Mouse (Mus musculus) right cerebral cortex, postnatal 25 days (tissue): ENCODE data around the gene Hist1h2ba.

ENCODE experiments used
- DNase-seq: peaks from one replicate; pipeline ENCODE4 v3.0.0; 2022

The Hist1h2ba gene

GRCm38 (mm10) chr13:23933421-23934210 is at the start of gene Hist1h2ba:
TSS of gene Hist1h2ba (minus strand) at chr13:23934156.
- no peak for DNase-seq

DNA sequence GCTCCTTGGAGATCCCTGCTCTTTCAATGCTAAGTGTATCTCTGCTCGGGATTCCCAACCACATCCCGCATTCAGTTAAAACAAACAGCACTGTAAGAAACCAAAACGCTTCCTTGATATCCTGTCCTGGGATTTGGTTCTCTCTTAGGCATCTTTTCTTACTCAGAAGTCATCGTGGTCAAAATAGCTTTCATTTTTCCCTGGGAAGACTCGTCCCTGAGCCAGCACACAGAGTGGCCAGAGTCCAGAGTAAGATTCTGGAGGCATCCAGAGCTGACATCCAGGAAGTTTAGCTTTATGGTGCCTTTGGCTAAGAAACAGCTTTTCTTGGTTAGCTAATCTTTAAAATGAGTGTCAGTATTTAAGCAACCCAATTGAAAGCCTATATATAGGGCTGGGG is 38.3 kb upstream of the Hist1h2ba start:
- DNase-seq = no peak

- no peak for DNase-seq
Measured at GRCm38 (mm10) chr13:23971870-23972269, 37.9 kb upstream of the Hist1h2ba start.

DNA sequence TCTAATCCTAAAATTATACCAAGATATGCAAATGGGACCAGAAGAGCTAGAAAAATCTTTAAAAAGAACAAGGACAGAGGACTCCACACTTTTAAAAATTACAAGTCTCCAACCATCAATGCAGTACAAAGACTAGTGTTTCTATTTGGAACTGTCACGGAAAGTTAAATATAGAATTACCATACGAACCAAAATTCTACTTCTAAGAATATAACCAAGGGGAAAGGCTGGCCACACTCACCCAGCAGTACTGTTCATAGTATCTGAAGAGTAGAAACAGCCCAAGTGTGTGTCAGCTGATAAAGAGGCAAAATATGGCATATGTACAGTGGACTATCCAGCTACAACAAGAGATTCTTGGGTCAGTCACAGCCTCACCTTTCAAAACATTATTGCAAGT is 31.0 kb upstream of the Hist1h2ba start:
- no peak for DNase-seq

DNA sequence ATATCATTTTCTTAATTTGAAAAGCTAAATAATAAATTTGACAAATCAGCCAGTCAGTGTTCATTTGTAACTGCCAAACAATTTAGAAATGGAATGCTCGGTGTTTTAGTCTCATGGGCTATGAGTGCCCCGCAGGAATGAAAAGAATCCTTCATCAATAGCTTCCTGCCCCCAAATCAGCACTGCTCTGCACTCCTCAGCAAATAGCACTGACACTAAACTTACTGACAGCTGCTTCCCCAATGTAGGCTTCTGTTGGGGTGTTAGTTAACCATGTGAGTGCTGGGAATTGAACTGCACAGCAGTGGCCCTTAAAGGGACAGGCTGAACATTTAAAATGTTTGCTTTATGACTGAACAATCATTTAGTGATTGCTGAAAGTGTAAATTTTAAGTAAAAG is 25.8 kb upstream of the Hist1h2ba start:
- DNase-seq = no peak

DNA sequence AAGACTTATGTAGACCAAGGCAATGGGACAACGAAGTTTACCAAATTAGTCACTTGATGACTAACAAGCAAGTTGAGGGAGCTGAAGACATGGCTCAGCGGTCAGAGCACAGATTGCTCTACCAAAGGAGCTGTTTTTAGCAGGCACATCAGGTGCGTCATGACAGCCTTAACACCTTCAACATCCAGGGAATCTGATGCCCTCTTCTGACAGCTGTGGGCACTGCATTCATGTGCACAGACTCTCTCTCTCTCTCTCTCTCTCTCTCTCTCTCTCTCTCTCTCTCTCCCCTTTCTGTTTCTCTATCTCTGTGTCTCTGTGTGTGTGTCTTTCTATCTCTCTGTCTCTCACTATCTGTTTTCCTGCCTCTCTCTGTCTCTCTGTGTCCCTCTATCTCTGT is 17.0 kb upstream of the Hist1h2ba start:
- DNase-seq = no peak

- no peak for DNase-seq
Measured at GRCm38 (mm10) chr13:23949484-23950246, 15.7 kb upstream of the Hist1h2ba start.

DNA sequence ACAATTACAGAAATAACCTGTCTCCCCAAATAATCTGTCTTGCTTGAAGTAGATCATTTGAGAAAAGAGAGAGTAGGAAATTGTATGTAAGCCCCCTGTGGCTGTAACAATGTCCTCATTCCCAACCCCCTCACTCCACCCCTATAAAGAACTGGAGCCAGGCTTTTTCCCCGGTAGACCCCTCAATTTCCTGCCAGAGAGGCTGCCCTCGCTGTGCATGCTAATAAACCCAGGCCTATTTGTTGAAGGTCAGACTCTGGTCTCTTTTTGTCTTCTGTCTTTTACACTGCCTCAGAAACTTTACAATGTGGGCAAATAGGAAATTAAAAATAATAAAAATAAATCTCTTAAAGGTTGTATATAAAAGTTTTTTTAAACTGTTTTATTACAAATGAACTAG is 12.3 kb upstream of the Hist1h2ba start:
- no peak for DNase-seq

GRCm38 (mm10) chr13:23942861-23943260 is 8.9 kb upstream of the Hist1h2ba start:
- no peak for DNase-seq

GRCm38 (mm10) chr13:23940291-23940690 is 6.3 kb upstream of the Hist1h2ba start:
- no peak for DNase-seq

DNA sequence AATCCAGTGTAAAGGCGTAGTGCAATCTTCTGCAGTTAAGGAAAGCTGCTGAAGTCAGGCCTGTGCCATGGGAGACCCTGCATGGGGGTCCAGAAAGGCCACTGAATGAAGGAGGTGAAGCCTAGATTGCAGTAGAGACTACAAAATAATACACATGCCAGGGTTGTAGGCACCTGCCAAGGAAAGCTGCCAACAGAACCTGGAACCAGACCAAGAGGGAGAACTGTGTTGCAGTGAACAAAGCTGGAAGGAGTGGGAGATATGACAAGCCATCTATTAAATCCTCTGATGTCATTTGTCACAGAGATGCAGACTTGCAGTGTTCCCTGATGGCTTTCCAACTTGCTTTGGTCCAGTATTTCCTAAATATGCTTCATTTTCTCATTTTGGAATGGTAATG is 4.7 kb upstream of the Hist1h2ba start:
- peak; percentile 31 for DNase-seq

- DNase-seq = no peak
Measured at GRCm38 (mm10) chr13:23934211-23934520, 210 bp upstream of the Hist1h2ba start, which contains the start of gene Hist1h2aa. TSS of gene Hist1h2aa (plus strand) at chr13:23934462.

DNA sequence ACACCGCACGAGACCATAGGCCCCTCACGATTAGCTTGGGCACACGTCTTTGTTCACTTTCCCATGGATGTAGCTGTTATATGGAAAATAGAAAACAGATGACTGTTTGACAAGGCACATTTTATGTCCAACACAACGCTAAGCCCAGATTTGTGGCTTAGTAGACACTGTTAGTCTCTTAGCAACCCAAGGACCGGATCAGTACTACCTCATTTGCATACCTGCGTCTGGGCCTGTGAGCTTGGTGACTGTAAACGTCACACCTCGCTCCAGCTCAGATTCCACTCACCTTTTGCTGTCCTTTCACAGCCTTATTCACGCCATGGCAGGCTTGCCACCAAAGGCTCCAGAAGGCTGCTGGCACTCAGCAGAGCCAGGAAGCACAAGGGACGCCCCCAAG is 3.1 kb downstream of the Hist1h2ba start:
- no peak for DNase-seq

- no peak for DNase-seq
Measured at GRCm38 (mm10) chr13:23930461-23930860, 3.5 kb downstream of the Hist1h2ba start.

DNA sequence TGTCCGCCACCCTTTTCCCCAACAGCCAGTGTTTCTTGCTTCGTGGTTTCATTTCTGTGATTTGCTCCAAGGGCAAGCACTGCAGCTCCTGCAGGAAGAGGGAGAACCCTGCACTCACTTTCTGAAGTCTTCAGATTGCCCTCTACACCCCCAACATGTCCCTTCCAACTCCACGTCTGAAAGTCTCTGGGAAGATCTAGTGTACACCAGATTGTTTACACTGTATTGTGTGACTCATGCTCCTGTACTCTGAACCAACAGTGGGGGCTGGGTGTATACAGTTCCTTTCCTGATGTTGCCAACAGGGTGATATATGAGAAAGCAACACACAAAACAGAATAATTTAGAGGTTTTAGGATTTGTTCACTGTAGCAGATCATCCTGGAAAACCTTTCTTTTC is 5.3 kb downstream of the Hist1h2ba start:
- DNase-seq = no peak

- no peak for DNase-seq
Measured at GRCm38 (mm10) chr13:23925792-23926191, 8.2 kb downstream of the Hist1h2ba start.

DNA sequence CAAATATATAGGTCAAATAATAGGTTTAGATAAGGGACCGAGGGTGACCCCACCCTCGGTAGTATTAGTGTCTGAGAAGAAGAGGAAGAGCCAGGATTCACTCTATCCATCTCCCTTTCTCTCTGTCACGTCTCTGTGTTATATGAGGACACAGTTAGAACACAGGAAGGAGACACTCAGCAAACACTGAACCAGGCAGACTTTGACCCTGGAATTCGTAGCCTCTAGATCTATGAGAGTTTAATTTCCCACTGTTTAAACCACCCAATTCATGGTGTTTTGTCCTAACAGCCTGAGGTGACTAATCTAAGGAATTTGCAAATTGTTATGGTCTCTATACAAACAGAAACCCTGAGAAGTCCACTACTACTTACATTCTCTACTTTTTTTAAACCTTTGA is 16.3 kb downstream of the Hist1h2ba start:
- no peak for DNase-seq

DNA sequence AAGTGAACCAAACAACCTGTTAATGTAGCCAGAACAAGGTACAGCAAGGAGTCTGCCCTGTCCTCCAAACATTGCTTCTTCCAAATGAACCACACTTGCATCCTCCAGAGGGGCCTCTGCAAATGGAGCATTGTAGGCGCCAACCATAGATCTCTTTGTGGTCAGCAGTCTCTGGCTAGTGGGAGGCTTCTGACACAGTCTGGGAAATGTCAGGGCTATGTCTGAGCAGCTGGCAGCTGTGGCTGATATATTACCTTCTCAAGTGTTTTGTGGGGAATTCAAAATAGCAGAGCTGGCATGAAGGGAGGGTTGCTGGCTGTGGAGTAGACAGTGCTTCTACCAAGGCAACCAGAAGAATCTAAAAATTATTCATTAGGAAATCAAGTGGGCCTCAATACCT is 17.8 kb downstream of the Hist1h2ba start:
- DNase-seq = no peak

DNA sequence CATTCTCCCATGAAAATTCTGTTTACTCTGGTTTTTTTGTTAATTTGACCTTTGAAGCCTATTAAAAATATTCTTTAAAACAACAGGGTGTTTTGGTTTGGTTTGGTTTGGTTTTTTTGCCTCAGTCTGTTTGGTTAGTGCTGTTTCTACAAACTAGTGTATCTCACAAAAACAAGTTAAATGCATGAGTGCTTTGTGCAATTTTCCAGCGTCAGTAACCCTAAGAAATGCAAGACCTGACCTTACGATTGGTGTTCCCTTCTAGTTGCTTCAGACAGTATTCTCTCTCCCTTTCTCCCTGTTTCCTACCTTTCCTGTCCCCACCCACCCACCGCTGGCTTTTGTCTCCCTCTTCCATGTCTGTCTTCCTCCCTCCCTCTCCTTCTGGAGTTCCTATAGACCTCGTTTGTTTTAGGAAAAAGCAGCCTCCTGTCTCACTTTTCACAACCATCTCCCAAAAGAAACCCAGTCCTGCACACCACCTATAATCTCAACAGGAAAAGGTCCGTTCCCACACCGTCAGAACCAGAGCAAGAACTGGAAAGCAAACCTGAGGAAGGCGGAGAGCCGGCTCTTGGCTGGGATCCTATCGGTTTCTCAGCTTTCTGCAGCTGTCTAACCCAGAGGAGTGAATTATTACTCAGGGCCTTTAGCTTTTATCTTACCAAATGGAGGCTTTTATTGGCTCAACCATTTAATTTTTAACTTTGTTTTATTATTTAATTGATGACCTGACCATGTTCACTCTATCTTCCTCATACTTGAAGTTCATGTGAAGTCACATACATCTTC is 19.4 kb downstream of the Hist1h2ba start, which contains the start of gene Slc17a4:
TSS of gene Slc17a4 (minus strand) at position 634 of the 792 bp plus-strand sequence.
- no peak for DNase-seq

DNA sequence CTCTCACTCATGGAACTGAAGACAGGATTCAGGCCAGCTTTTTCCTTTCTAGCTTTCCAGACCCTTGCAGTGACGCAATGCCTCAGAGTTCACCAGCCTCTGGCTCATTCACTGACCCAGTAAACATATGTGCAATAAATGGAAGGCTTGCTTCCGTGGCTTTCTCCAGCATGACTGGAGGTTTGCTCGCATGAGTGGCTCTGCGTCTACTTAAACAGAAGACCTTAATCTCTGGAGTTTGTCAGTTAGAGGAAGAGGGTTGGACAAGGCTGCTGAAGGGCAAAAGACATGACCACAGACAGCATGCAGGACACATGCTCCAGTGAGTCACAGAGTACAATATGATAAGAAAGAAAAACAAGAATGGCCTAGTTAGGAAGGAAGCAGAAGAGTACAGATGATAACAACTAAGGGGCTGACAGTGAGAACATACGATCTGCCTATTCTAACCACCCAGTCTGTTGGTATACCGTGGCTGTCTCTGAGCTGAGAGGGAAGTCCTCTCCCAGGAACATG is 20.1 kb downstream of the Hist1h2ba start:
- DNase-seq = no peak

GRCm38 (mm10) chr13:23911335-23911734 is 22.6 kb downstream of the Hist1h2ba start:
- no peak for DNase-seq

DNA sequence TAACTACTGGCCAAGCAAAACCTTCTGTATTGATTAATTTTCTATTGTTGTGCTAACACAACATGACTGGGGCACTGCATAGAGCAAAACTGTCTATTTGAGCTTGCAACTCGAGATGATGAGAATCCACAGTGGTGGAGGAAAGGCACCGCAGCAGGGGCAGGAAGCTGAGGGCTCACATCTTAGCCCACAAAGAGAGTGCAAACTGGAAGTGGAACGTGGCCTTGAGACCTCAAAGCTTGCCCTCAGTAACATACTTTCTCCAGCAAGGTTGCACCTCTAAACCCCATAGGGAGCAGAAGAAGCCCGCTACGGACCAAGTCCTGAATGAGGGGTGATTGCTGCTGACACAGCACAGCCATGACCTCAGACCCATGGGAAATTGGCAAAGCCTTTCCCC is 23.8 kb downstream of the Hist1h2ba start:
- no peak for DNase-seq

- no peak for DNase-seq
Measured at GRCm38 (mm10) chr13:23906906-23907305, 27.1 kb downstream of the Hist1h2ba start.
